Mouse (Mus musculus): ENCODE measurements around the gene Zkscan2. TPM values are rescaled to one million over a fixed set of nuclear protein-coding genes. Genes with fewer than 3 reads are reported as not detected.

The Zkscan2 gene
- polyA plus RNA-seq (2014; fragmentation: Illumina TruSeq; extraction: RNeasy Lipid Tissue Mini Kit (QIAGEN cat#74804); ENCODE audit: low read depth, low replicate concordance), result 0.24 TPM

DNA sequence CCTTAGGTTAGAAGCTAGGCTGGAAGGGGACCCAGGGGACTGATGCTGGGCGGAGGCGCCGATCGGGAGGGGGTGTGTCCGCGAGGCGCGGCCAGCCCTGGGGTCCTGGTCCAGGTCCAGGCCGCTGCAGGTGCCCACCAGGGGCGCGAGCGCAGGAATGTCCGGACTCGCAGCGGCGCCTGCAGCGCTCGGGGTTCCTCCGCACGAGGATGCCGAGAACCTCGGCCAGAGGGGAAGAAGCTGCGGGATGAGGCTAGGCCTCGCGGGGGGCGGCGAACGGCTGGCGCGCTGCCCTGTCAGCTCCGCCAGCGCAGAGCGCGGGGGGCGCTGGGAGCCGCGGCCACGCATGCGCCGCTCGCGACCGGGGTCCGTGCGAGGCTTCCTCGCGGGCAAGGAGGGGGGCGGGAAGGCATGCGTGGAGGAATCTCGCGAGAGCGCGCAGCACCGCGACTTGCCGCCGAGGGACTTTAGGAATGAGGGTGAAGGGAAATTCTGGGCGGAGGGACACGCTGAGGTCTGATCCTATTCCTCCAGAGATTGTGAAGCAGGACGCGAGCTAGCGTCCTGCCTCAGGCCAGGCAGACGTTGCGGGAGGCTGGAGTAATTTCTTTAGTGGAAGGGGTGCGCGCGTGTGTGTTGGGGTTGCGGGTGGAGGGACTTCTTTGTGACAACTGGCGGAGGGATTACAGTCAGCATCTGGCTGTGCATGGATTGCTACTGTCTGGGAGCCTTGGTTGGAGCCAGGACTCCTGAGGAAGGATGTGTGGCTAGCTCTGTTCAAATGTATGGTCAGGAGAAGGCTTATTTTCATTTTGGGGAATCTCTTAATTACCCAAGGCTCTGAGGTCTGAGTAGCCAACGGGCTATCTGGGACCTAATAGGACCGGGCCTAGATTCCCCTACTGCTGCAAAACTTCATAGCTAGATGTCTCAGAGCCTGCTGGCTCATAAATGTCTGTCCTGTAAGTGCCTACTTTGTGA lies at the start of gene Zkscan2:
Zkscan2 (minus strand) TSS at position 211 of the 981 bp plus-strand sequence.

DNA sequence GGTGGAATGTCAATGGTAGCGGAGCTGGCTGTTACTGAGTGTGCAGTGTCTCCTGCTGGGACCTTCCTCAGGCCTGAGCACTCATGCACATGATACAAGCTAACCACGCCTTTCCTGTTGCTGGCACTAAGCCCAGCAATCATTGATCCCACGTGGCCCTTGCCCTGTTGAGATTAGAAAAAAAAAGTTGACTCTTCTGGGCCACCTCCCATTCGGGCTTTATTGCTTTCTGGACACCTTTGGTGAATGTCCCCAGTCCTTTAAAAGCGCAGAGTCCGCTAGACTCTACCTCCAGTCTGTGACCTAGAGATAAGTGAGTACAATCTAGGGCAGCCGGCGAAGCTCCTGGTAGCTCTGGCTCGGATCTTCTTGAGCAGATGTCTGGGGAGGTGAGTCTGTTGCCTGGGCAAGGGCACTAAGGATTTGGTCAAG lies 38.2 kb downstream of the Zkscan2 start, which contains the start of gene Aqp8:
Aqp8 (plus strand) TSS at position 222 of the 432 bp plus-strand sequence.

Other genes with a start within 250 kb of the Zkscan2 start
- gene Lcmt1, start 130.7 kb downstream of the Zkscan2 start, polyA plus RNA-seq (2014; fragmentation: Illumina TruSeq; extraction: RNeasy Lipid Tissue Mini Kit (QIAGEN cat#74804); ENCODE audit: low read depth, low replicate concordance), result 29.8 TPM
- 12.7 TPM for gene Arhgap17, start 130.5 kb downstream of the Zkscan2 start, polyA plus RNA-seq (2014; fragmentation: Illumina TruSeq; extraction: RNeasy Lipid Tissue Mini Kit (QIAGEN cat#74804); ENCODE audit: low read depth, low replicate concordance)
- gene Aqp8, start 38.2 kb downstream of the Zkscan2 start, polyA plus RNA-seq (2014; fragmentation: Illumina TruSeq; extraction: RNeasy Lipid Tissue Mini Kit (QIAGEN cat#74804); ENCODE audit: low read depth, low replicate concordance), result 2.6 TPM

All from heart, adult 10 weeks (tissue).